Mouse (Mus musculus) CD8-positive naive resting alpha-beta T cell, adult 2 months (primary cell): Measurements from ENCODE around the gene Apoc4.
A peak's percentile ranks its signal among the peaks of the same experiment; 100 is the strongest.

Experiments used
- DNase-seq, 2 experiments: peaks; one replicate each; pipeline ENCODE4 v3.0.0; 2022; ENCODE audit warnings: low read depth in 2 of 2, low spot score in 2 of 2

Gene Apoc4

GRCm38 (mm10) chr7:19681202-19681694 is at the start of gene Apoc4, which contains the start of gene Gm44805:
TSS of gene Apoc4 (minus strand) at chr7:19681479.
TSS of gene Gm44805 (minus strand) at chr7:19681423.
- no peak for DNase-seq

- no peak for DNase-seq
Observed at GRCm38 (mm10) chr7:19726541-19726940, 45.3 kb upstream of the Apoc4 start.

- DNase-seq, result no peak
Observed at GRCm38 (mm10) chr7:19724167-19724566, 42.9 kb upstream of the Apoc4 start.

GRCm38 (mm10) chr7:19722754-19723195 is 41.5 kb upstream of the Apoc4 start:
- no peak for DNase-seq

GRCm38 (mm10) chr7:19719200-19719599 is 37.9 kb upstream of the Apoc4 start:
- DNase-seq, result no peak

GRCm38 (mm10) chr7:19718297-19718952 is 37.1 kb upstream of the Apoc4 start:
- no peak for DNase-seq

GRCm38 (mm10) chr7:19717346-19717745 is 36.1 kb upstream of the Apoc4 start:
- DNase-seq, result no peak

- DNase-seq, result no peak
Observed at GRCm38 (mm10) chr7:19716822-19717221, 35.5 kb upstream of the Apoc4 start.

GRCm38 (mm10) chr7:19716055-19716682 is 34.9 kb upstream of the Apoc4 start:
- no peak for DNase-seq

GRCm38 (mm10) chr7:19715239-19716054 is 34.2 kb upstream of the Apoc4 start, which contains the start of gene Tomm40:
TSS of gene Tomm40 (minus strand) at chr7:19715438.
- DNase-seq, result peak; percentile 98

GRCm38 (mm10) chr7:19714836-19715235 is 33.6 kb upstream of the Apoc4 start:
- DNase-seq, result no peak

- no peak for DNase-seq
Observed at GRCm38 (mm10) chr7:19713598-19713997, 32.3 kb upstream of the Apoc4 start.

GRCm38 (mm10) chr7:19713196-19713595 is 31.9 kb upstream of the Apoc4 start:
- peak in 1 of 2 experiments; percentile 29 for DNase-seq

GRCm38 (mm10) chr7:19712414-19712813 is 31.1 kb upstream of the Apoc4 start:
- DNase-seq, result no peak

GRCm38 (mm10) chr7:19710650-19711049 is 29.4 kb upstream of the Apoc4 start:
- no peak for DNase-seq

GRCm38 (mm10) chr7:19705271-19705670 is 24.0 kb upstream of the Apoc4 start:
- no peak for DNase-seq

GRCm38 (mm10) chr7:19704475-19704874 is 23.2 kb upstream of the Apoc4 start:
- DNase-seq, result no peak

GRCm38 (mm10) chr7:19702859-19703555 is 21.7 kb upstream of the Apoc4 start:
- no peak for DNase-seq

GRCm38 (mm10) chr7:19701069-19701761 is 19.9 kb upstream of the Apoc4 start:
- no peak for DNase-seq

- DNase-seq, result no peak
Observed at GRCm38 (mm10) chr7:19700299-19701068, 19.2 kb upstream of the Apoc4 start.
